Mouse (Mus musculus) layer of hippocampus, adult 9-10 months (tissue): ENCODE data around the gene Plxnc1.

Experiments used
- DNase-seq: peaks from one replicate; pipeline ENCODE4 v3.0.0; 2022; ENCODE audit warnings: low spot score

Gene Plxnc1

DNA sequence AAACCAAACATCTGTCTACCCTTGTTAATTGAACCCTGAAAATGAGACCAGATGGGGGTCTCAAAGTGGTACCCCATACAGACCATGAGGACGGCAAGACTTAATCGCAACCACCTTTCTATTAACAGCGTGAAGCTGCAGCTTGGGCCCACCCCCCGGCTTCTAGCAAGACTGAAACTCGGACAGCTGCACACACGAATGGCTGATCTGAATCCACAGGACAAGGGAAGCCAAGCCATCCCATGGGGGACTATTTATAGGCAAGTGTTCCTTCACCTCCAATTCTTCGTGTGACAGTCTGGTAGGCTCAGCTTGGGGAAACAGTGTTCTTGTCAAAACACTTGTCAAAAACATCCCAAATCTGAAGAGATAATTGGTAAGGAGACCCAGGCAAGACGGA, 24.1 kb downstream of the Plxnc1 start:
- DNase-seq: no peak

DNA sequence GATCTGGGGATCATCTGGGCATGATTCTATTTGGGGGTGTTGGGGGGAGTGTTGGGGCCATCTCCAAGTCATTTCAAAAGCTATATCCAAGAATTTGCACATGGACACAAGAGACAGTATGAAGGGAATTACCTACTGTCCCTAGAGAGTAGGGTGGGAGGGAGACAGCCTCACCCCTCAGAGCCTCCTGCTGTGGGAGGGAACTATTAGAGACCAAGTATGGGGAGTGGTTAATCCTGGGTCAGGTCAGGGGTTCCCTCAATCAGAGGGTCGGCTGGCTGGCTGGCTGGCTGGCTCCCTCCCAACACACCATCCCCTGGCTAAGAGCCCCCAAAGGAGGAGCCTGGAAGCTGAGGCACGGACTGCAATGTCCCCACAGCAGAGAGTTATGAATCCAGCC, 24.7 kb downstream of the Plxnc1 start:
- DNase-seq: no peak

DNA sequence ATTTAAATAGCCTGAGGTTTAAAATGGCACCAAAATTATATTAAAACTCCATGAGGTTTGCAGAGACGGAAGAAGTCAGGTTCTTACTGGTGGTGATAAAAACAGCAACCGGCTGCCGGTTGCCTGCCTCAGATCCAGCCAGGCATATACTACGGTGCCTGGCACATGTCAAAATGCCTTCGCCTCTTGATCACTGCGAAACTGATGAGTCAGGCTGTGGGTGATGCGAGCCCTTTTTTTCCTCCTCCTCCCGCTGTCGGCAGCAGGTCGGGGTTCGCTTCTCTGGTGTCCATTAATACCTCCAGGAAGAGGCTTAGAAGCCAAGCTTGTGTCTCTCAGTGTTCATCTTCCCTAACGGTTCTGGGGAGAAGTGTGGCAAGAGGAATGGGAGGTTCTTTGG, 25.1 kb downstream of the Plxnc1 start:
- DNase-seq: no peak

DNA sequence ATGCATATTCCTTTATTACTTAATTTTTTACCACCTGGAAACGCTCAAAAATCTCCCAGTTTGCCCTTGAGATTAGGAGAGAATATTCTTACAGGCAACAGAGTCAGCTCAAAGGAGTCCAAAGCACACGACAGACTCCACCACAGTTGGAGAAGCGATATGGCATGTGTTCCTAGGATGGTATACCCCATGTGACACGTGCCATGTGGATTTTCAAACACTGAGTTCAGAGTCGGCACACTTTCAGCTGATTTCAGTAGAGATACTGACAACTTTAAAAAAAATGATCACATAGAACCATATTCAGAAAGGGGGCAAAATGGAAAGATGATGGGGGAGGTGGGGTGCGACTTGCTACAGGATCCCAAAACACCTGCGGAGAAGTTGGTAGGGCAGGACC, 26.0 kb downstream of the Plxnc1 start:
- DNase-seq: no peak

DNA sequence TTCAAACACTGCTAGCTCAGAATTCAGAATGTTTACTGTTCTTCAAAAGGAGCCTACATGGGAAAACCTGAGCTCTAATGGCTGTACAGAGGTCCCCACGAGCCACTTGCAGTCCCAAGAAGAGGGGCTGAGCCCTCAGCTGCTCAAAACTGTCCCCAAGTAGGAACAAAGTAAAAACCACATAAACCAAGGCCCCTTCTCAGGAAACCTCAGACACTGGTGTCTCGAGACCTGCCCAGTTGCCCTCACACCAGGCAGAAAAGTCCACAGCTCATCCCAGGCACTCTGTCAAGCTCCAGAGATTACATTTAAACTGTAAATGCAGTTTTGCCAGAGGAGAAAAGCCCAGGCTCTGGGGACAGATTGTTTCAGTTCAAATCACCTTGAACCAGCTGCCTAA, 26.6 kb downstream of the Plxnc1 start:
- DNase-seq: no peak

DNA sequence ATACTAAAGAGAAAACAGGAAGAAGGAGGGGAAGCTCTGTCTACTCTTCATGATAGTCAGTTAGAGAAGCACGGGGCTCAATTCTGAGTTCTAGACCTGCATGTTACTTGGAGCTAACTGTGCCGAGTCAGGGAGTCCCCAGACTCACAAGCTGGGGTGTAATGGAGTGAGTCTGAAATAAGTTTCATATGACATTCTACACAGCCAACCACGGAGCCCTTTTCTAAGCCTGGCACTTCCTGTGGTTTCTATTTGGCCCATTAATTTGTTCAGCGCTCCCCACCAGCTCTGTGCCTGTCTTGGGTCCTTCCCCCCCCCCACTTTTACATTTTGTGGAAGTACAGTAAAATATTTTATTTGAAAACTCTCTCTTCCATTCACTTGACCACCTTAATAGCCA, 27.3 kb downstream of the Plxnc1 start:
- DNase-seq: no peak

DNA sequence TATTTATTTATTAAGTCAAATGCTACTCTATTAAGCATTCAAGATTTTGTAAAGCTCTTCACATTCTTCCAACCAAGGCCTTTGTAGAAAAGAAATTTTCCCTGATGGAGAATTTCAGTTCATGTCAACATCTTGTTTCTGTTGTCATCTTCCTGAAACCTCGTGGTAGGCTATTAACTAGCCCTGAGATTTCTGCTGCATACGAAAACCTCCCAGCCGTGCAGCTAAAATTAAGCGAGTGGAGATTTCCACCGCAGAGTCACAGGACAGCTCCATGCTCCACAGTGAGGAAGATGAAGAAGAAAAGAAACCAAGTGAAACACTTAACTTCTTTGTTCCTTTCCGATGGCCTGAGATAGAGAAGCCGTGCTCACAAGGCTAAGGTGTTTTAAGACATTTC, 28.0 kb downstream of the Plxnc1 start:
- DNase-seq: no peak

DNA sequence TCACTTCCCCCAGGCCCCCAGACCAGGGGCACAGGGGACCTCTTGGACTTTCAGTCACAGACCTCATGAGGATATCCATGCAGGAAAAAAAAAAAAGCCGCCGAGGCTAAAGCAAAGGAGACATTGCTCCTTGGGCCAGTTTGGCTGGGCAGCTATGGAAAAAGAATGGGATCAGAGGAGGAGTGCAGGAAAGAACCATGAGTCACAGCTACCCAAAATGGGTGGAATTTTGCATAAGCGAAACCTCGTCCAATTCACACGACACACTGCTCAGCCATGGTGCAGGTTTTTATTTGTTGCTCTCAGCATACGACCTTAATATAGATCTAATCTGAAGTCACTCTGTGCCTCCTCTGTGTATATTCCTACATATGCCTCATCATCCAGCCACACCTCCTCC, 28.9 kb downstream of the Plxnc1 start:
- no peak for DNase-seq

DNA sequence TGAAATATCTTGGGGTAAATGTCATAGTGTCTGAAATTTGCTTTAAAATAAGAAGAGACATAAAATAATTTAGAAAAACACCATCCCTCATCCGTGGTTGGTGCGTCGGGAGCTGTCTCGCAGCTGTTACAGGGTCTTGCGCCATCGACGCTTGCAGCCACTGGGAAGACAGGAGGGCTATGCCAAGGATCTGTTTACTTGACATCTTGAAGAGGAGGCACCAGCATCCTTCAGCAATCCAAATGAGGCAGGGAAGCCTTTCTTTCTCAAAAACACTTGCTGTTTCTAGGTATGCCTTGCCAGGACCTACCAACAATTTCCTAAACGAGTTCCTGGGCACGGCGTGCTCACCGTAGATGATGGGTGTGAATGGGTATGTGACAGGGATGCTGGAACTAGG, 30.6 kb downstream of the Plxnc1 start:
- DNase-seq: no peak

DNA sequence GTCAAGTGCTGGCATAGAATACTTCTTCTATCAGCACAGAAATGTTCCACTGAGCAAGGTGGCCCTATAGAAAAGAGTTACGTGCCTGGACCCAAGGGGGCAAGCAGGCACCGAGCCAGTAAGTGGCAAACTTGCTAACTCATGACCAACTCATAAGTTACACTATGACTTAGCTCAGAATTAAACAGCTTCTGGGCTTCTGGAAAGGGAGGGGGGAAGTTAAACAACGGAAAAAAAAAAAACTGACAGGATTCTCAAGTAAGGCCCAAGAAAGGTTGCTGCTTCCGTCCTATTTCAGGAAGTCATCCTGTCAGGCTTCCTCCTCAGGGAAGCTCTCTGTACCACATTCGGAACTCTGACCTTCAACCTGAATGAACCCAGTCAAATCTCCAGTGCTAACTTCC, 31.3 kb downstream of the Plxnc1 start:
- DNase-seq: no peak

DNA sequence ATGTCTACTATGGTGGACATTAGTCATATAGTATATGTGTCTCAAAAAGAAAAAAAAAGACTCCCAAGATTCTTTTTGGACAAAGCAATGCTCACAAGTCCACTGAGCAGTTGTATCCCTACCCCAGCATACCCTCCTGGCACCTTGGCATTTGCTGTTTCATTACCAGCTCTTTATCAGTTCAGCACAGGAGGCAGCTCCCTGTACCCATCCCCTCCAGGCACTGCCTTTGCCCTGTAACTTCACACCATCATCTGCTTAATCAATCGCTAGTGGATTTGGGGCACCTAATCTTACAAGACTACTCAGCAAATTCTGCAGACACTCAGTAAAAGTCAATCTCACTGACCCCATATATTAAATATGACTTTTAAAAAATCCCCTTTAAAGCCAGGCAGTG, 32.1 kb downstream of the Plxnc1 start:
- DNase-seq: no peak

DNA sequence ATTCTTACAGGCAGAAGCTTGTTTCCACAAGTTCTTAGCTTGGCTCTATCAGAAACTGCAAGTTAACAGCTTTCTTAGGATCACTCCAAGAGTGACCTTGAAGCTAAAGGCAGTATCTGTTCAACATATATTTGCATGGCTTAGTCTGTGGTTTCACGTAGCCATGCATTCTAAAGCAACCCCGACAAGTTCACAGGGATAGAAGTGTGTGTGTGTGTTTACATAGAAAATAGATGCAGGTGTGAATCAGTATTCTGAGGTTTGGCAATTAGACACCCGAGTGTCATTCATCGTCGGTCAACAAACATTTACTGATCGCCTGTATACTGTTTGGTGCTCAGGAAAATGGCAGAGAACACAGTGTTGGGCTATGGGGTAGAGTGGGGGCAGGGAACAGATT, 33.5 kb downstream of the Plxnc1 start:
- DNase-seq: no peak

DNA sequence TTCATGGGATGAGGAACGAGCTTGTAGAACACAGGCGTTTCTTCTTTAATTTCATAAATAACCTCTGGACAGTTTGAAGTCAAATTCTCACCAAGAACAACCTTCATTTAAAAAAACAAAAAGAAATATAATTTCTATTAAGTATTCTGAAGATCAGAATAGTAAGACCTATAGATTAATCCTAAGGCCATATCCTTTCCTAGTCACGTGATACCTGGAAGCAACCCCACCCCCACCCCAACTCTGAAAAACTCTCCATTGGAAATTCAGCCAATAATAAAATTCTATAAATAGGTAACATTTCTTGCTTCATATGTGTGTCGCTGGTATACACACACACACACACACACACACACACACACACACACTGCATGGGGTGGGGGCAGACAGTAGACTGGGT, 34.1 kb downstream of the Plxnc1 start:
- DNase-seq: no peak

DNA sequence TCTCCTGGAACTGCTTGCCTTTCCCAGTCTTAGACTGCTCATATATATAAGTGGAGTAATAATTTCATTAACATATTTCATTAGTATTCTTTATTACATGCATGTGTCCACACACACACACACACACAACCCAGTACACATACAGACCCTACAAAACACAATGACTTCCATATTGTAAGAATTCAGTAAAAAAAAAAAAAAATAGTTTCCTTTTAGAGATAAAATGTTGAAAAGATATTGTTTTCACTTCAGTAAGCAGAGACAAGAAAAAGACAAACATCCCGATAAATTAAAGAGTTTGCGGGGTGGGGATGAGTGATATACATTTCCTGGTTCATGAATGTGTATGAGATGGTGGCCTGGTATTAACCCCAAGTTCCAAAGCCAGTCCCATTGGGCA, 34.8 kb downstream of the Plxnc1 start:
- no peak for DNase-seq

DNA sequence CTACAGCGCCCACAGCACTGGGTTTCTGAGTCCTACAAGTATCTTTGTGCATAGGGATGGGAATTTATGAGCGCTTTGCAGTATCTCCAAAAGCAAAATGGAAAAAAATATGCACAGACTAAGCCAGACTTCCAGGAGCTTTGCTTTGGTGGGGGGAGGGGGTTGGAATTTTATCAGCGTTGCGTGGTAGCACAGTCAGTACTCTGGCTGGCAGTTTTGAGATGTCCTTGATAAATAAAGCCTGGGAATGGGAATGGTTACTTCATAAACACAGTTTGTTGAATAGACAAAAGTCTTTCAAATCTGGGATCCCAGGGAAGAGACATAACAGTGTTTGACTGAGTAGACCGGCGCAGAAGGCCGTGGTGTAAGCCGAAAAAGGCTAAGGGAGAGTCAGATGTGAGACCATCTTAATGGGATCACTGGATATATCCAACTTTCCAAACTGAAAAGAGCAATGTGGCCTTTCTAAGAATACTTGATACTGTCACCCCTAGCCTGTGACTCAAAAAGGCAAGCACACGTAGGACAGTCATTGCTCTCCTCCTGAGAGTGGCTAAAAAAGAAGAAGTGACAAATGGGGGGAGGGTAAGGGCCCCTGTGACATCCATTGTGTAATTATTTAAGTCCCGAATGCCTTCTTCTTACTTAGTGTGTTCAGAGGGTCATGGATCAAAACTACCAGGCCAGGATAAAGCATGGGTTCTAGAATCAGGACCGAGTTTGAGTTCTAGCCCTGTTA, 35.5 kb downstream of the Plxnc1 start:
- DNase-seq: no peak

DNA sequence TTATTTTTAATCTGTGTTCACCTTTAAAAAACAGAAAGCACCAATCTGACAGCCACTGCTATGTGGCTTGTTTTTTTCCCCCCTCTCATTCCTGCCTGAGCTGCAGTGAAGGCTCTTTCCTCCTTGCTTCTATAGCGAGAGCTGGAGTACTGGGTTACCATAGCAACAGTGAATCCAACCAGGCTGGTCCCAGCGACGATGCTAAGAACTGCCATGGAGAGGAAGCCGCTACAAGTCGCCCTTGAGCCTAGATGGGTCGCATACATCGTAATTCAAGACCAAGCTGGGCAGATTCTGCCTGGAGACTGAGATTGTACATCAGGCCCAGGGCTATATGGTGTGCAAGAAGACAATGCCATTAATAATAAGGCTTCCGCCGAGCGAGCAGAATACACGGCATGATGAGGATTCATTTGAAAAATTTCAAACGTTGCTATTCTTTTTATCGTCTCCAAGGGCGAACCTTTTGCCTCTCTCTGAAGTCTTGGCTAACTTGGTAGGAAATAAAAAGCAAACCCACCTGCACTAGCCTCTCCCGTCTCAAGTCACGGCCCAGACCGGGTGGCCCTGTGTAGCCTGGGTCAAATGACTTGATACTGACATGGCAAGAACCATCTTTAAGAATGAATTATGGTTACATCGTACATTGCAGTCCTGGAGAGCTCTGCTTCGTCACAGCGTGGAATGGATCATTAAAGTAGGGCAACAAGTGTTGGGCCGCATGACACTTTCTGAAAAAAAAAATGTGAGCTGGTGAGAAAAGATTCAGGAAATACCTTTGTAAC, 38.8 kb downstream of the Plxnc1 start:
- peak; percentile 63 for DNase-seq

DNA sequence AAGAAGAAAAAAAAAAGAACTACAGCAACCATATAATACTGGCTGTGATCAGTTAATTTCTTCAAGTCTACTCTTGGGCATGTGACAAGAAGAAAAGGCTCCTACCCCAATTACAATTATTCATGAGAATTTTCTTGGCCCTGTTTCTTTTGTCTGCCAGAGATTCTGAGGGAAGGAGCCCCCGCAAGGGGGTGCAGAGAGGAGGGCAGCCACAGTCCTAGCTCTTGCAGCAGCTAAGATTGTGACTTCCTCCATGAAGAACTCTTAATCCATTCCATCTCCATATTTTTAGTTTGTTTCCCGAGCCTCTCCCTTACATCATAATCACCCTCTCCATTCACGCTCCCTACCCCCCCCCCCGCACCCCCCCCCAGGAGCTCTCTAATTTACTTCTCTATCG, 39.4 kb downstream of the Plxnc1 start:
- DNase-seq: no peak

DNA sequence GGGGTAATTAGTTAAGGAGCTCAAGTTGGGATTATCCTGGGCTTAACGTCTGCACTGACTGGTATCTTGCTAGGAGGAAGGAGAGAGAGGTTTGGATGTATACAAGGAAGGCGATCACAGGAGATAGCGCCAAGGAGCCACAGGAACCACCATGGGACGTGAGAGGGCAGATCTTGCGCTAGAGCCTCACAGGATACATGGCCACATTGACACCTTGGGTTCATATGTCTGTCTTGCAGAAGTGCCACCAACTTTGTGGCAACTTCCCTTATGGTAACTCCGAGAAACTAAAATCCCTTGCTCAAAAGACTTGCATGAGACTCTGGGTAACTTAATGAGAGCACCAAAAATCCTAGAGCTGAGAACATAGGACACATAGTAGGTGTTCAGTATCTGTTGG, 47.7 kb downstream of the Plxnc1 start:
- DNase-seq: no peak

DNA sequence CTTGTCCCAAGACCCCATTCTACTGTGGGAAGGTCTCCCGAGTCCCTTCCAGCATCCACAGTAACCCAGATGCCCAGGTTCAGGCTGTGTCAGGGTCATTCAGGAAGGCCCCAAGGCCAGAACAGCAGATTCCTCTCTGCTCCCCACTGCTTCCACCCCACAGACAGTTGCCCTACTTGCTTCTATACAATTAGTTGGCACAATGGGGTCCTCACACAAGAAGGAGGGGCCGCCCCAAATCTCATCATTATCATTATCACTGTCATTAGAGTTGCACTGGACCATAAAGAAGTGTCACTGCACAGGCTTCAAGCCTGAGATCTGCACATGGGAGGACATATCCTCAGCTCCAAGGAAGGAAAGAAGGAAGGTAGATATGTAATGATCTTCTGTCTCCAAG, 48.3 kb downstream of the Plxnc1 start:
- no peak for DNase-seq

DNA sequence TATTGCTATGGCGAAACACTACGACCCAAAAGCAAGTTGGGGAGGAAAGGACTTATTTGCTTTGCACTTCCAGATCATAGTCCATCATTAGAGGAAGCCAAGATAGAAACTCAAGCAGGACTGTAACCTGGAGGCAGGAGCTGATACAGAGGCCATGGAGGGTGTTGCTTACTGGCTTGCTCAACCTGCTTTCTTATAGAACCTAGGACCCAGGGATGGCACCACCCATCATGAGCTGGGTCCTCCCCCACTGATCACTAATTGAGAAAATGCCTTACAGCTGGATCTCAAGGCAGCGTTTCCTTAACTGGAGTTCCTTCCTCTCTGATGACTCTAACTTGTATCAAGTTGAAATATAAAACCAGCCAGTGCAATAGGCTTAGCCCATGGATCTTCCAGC, 48.8 kb downstream of the Plxnc1 start:
- no peak for DNase-seq

DNA sequence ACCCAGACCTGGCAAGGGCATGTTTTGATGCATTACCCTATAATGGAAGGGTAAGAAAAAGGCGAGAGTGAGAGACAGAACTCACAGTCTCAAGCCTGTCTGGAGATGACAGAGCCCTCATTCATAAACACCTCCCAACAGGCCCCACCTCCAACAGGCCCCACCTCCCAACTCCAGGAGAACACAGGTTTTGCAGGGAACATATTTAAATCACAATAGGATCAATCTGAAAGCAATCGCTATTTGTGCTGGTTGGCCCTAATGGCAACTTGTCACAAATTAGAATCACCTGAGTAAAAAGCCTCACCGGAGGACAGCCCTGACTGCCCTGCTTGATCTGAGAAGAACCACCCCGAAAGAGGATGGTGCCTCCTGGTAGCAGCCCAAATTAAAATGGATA, 54.9 kb downstream of the Plxnc1 start:
- no peak for DNase-seq

DNA sequence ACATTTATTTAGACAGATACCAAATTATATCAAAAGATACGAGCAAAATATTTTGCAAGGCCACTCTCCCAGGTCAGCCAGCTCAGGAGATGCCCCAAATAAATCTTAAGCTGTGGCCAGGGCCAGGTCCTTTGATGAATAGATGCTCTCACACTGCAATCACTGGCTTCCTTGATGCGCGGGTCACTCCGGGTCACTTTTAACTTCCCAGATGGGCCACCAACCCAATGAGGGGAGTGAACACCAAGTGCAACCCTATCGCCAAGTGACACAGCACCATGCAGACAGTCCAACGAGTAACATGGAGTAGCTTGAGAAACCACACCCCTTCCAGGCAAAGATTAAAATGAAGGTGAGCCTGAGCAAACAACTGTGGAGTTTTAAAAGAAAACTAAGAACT, 61.4 kb downstream of the Plxnc1 start:
- DNase-seq: no peak

DNA sequence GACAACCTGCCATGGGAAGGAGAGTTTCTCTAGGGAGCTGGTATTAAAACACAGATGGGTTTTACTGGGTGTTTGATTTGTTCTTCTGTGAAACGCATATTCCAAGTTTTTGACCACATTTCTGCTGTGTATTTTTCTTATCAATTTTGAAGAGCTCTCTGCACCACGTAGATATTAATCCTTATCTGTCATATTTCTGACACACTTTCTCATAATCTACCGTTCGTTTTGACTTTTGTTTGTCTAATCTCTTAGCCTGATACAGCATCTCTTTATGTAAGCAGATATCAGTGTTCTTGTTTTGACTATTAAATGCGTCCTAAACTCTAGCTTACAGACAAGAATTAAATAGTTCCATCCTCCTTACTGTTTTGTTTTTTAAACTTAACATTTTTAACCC, 73.1 kb downstream of the Plxnc1 start:
- no peak for DNase-seq

DNA sequence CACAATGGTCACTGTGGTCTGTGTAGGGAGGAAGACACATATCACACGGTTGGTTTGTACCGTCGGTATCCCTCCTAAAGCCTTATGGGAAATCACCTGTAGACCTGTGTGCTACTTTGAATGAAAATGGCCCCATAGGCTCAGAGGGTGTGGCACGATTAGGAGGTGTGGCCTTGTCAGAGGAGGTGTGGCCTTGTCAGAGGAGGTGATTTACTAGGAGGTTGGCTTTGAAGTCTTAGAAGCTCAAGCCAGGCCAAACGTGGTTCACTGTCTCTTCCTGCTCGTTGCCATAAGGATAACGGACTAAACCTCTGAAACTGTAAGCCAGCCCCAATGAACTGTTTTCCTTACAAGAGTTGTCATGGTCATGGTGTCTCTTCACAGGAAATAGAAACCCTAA, 73.5 kb downstream of the Plxnc1 start:
- no peak for DNase-seq
